Mouse (Mus musculus) midbrain, embryonic 13.5 days (tissue): ENCODE measurements around the gene Srrm4. TPM values are rescaled to one million over a fixed set of nuclear protein-coding genes. Genes with fewer than 3 reads are reported as not detected.
A peak's percentile ranks its signal among the peaks of the same experiment; 100 is the strongest.

Experiments
- ATAC-seq: fragments of 200-750 bp; cut with Nextera tagmentation; 2 replicates; pipeline ENCODE4 v1.8.0; 2017; ENCODE audit warnings: mild to moderate bottlenecking, moderate TSS enrichment, moderate library complexity
- H3K27ac ChIP-seq: fragments of 300-500 bp; sonication (generic); 2 replicates; pipeline ENCODE4 v1.5.1; 2015; ENCODE audit warnings: inconsistent platforms, mild to moderate bottlenecking, moderate library complexity
- H3K27me3 ChIP-seq: fragments of 300-500 bp; sonication (generic); 2 replicates; pipeline ENCODE4 v1.6.1; 2015; ENCODE audit warnings: mild to moderate bottlenecking, inconsistent platforms
- H3K36me3 ChIP-seq: fragments of 300-500 bp; sonication (generic); 2 replicates; pipeline ENCODE4 v1.6.1; 2015; ENCODE audit warnings: mild to moderate bottlenecking, inconsistent platforms
- H3K4me1 ChIP-seq: fragments of 300-500 bp; sonication (generic); replicated peaks from 2 replicates; pipeline ENCODE4 v1.6.1; 2015; ENCODE audit warnings: inconsistent platforms
- H3K4me2 ChIP-seq: fragments of 300-500 bp; sonication (generic); replicated peaks from 2 replicates; pipeline ENCODE4 v1.6.1; 2015; ENCODE audit warnings: moderate library complexity, mild to moderate bottlenecking, inconsistent platforms
- H3K4me3 ChIP-seq: fragments of 300-500 bp; sonication (generic); replicated peaks from 2 replicates; pipeline ENCODE4 v1.5.1; 2015; ENCODE audit warnings: mild to moderate bottlenecking, inconsistent platforms
- H3K9ac ChIP-seq: fragments of 300-500 bp; sonication (generic); replicated peaks from 2 replicates; pipeline ENCODE4 v1.6.1; 2015; ENCODE audit warnings: mild to moderate bottlenecking, inconsistent platforms
- H3K9me3 ChIP-seq: fragments of 300-500 bp; sonication (generic); 2 replicates; pipeline ENCODE4 v1.6.1; 2016; ENCODE audit warnings: mild to moderate bottlenecking, inconsistent platforms
- WGBS: fragments of 180-500 bp; shearing (Covaris S2); methylation state at CpG from one replicate; pipeline ENCODE4 v1.1.7; 2015; 5-methylcytosine and 5-hydroxymethylcytosine counted together
- polyA plus RNA-seq: library from polyadenylated mRNA; unstranded; fragments of >200 nt; fragmentation: Nextera tagmentation; extraction: Ambion mirVana; gene quantifications from 2 replicates; pipeline ENCODE4 v1.2.1, GENCODE M21; 2015

The Srrm4 gene
- polyA plus RNA-seq, 1 experiment from 2014 or later: 22.5 TPM

DNA sequence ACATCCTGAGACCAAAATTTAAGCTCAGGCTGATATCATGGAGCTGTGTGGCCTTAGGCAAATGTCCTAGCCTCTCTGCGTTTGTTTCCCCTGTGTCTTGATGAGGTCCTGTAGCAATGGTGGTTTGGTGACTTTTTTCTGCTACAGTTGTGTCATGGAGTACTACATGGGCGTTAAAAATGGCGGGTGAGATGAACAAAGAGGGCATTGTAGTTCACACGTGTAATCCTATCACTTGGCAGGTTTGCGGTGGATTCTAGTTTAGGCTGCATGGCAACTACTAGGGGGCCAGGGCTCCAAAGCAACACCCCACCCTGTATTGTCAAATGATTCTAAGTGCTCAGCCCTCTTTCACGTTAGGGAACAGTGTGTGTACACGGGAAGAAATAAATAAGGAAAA lies 21.1 kb downstream of the Srrm4 start:
- H3K36me3 ChIP-seq: no peaks in the 10 kb centered on the region
- H3K9me3 ChIP-seq: no peaks in the 10 kb centered on the region
- 49% methylated on average over 7 of the region's 7 CpGs for WGBS
- H3K27ac ChIP-seq: peak overlapping the region; percentile 76
- H3K9ac ChIP-seq: no peak overlapping the region
- no peak for ATAC-seq
- H3K4me1 ChIP-seq: peaks cover 81% of the 10 kb centered on the region
- H3K4me2 ChIP-seq: no peak overlapping the region
- H3K27me3 ChIP-seq: no peaks in the 10 kb centered on the region
- no peak overlapping the region for H3K4me3 ChIP-seq

DNA sequence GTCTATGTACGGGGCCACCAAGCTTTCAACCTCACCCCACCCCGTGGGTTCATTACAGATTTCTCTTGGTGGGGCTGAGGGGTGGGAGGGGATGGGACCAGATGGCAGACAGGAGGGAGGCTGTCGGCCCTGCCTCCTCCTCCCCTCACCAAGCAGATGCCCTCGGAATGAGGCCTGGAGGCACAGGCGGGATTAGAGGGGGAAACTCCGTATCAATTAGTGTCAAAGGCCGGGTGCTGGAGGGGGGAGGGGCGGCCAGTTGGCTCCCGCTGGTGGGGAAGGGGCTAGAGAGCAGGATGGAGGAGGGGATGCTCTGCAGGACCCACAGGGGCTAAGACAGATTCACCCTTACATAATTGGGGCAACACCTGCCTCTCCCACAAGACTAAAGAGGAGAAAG lies 22.0 kb downstream of the Srrm4 start:
- WGBS: 0% methylated on average over 8 of the region's 9 CpGs
- peaks cover 83% of the 10 kb centered on the region for H3K4me1 ChIP-seq

DNA sequence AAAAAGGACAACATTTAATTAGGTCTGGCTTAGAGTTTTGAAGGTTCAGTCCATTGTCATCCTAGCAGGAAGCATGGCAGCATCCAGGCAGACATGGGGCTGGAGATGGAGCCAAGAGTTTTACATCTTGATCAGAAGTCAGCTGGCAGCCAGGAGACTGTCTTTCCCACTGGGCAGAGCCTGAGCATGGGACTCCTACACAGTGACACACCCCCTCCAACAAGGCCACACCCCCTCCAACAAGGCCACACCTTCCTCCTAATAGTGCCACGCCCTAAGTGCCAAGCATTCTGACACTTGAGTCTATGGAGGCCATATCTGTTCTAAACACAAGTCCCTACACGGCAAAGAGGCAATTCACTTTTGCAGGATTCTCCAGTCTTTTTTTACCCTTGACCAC lies 23.6 kb downstream of the Srrm4 start:
- H3K9me3 ChIP-seq: no peaks in the 10 kb centered on the region
- WGBS: 87% methylated on average over 2 of the region's 2 CpGs
- H3K9ac ChIP-seq: no peak overlapping the region
- H3K27ac ChIP-seq: no peak overlapping the region
- no peak overlapping the region for H3K4me3 ChIP-seq
- ATAC-seq: no peak
- no peaks in the 10 kb centered on the region for H3K36me3 ChIP-seq
- peaks cover 73% of the 10 kb centered on the region for H3K4me1 ChIP-seq
- H3K27me3 ChIP-seq: no peaks in the 10 kb centered on the region
- H3K4me2 ChIP-seq: no peak overlapping the region

More for the DNA sequence above, 22.0 kb downstream of the Srrm4 start:
- Histone ChIP-seq H3K27ac (peak overlapping the region; percentile 76), H3K9ac (peak overlapping the region; percentile 41; the same call in 1 of the 2 replicates), H3K4me3 (no peak overlapping the region), H3K27me3 (no peaks in the 10 kb centered on the region), H3K4me2 (peak overlapping the region; percentile 33), H3K9me3 (no peaks in the 10 kb centered on the region), H3K36me3 (no peaks in the 10 kb centered on the region)
- ATAC-seq: peak; percentile 81

DNA sequence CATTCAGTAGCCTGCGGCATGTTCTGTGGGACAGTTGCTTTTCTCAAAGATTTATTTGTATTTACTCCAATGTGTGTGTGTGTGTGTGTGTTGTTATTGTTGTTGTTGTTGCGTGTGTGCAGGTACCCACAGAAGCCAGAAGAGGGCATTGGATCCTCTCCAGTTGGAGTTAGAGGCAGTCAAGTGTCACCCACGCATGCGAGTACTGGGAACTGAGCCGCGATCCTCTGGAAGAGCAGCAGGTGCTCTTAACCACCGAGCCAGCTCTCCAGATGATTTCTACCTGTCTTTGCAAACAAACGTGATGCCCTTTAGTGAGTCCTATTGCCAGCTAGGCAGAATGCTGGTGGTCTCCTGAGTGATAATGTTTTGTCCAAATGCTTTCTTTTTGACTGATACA lies 24.3 kb downstream of the Srrm4 start:
- H3K9ac ChIP-seq: no peak overlapping the region
- ATAC-seq: no peak
- H3K27me3 ChIP-seq: no peaks in the 10 kb centered on the region
- no peak overlapping the region for H3K27ac ChIP-seq
- no peaks in the 10 kb centered on the region for H3K36me3 ChIP-seq
- no peak overlapping the region for H3K4me2 ChIP-seq
- no peaks in the 10 kb centered on the region for H3K9me3 ChIP-seq
- 95% methylated on average over 8 of the region's 8 CpGs for WGBS
- peaks cover 65% of the 10 kb centered on the region for H3K4me1 ChIP-seq
- no peak overlapping the region for H3K4me3 ChIP-seq

DNA sequence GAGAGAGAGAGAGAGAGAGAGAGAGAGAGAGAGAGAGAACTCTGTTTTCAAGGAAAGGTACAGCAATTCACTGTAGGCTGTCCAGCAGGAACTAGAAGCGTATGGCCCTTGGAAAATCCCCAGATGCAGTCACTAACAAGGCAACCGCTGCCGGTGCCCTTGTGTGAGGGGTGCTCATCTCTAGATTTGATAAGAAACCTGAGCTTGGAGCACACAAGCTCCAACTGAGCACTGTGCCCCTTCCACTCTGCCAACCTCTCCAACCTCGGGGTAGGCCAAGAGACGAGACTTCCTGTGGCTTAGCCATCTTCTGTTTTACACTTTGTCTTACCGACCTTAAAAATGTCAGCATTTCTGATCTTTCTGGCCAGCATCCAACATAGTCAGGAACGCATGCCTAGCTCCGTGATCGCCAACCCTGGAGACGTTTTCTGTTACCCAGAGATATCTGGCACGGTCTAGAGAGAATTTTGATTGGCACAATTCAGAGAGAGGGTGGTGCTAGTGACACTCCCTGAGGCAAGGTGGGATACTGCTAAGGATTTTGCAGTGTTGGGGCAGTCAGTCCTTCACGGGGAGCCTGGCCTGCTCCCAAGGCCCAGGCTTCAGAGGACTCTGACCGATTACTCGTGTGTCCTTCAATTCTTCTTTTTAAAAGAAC lies 25.1 kb downstream of the Srrm4 start:
- H3K9me3 ChIP-seq: no peaks in the 10 kb centered on the region
- H3K27me3 ChIP-seq: no peaks in the 10 kb centered on the region
- H3K4me1 ChIP-seq: peaks cover 57% of the 10 kb centered on the region
- H3K4me2 ChIP-seq: no peak overlapping the region
- no peak for ATAC-seq
- H3K4me3 ChIP-seq: no peak overlapping the region
- WGBS: 74% methylated on average over 14 of the region's 14 CpGs
- no peak overlapping the region for H3K27ac ChIP-seq
- no peaks in the 10 kb centered on the region for H3K36me3 ChIP-seq
- H3K9ac ChIP-seq: no peak overlapping the region

DNA sequence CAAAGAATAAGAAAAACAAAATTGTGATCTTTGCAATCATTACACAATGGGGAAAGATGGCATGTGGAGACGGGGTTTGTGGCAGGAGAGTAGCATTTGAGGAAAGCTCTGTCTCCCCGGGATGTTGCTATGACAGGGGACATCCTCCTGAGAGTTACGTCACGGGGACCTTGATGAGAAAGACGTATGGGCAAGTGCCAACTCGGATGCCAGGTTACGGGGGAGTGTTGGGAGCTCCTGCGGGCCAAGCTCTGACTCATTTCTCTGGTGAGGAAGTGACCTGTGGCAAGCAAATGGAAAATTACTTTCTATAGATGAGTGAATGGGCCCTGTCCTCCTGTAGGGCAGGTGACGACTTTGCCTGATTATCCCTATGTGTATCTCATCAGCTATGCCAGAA lies 26.0 kb downstream of the Srrm4 start:
- no peaks in the 10 kb centered on the region for H3K9me3 ChIP-seq
- H3K4me2 ChIP-seq: no peak overlapping the region
- H3K36me3 ChIP-seq: no peaks in the 10 kb centered on the region
- no peak for ATAC-seq
- H3K9ac ChIP-seq: no peak overlapping the region
- no peak overlapping the region for H3K27ac ChIP-seq
- WGBS: 80% methylated on average over 9 of the region's 9 CpGs
- H3K27me3 ChIP-seq: no peaks in the 10 kb centered on the region
- H3K4me3 ChIP-seq: no peak overlapping the region
- peaks cover 48% of the 10 kb centered on the region for H3K4me1 ChIP-seq

DNA sequence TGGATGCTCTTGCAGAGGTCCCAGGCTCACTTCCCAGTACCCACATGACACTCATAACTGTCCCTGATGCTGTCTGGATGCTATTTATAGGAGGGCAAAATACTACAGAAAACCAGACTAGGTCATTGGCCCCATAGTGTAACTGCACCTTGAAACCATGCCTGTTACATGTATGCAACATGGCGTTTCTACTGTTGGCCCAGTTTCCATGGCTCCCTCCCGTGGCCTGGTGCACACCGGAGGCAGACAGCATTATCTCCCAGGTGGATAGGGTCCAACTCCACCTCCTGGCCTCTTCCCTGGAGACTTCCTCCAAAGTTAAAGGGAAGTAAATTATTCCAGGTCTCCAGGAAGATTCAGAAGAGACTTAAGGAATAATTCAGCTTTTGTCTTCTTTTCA lies 27.2 kb downstream of the Srrm4 start:
- H3K27me3 ChIP-seq: no peaks in the 10 kb centered on the region
- peaks cover 36% of the 10 kb centered on the region for H3K4me1 ChIP-seq
- H3K9ac ChIP-seq: no peak overlapping the region
- H3K9me3 ChIP-seq: no peaks in the 10 kb centered on the region
- H3K36me3 ChIP-seq: no peaks in the 10 kb centered on the region
- no peak overlapping the region for H3K27ac ChIP-seq
- no peak for ATAC-seq
- no peak overlapping the region for H3K4me2 ChIP-seq
- 85% methylated on average over 3 of the region's 3 CpGs for WGBS
- H3K4me3 ChIP-seq: no peak overlapping the region

DNA sequence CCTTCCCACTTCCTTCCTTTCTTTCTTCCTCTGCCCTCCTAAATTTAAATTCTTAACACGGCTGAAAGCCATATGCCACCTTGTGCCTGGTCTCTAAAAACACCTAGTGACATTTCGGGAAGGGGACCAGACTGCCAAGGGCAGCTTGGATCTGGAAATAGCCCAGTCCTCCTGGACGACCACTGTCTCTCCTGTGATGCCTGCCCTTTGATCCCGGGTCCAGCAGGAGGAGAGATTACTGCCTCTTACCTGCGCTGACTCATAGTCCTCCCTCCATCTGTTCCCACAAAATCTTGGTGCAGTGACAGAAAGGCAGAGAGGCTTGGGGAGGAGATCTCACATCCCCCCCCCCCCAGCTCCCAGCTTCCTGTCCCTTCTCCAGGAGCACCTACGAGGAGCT lies 27.9 kb downstream of the Srrm4 start:
- ATAC-seq: no peak
- no peaks in the 10 kb centered on the region for H3K27me3 ChIP-seq
- no peak overlapping the region for H3K4me2 ChIP-seq
- H3K9ac ChIP-seq: no peak overlapping the region
- no peaks in the 10 kb centered on the region for H3K36me3 ChIP-seq
- no peak overlapping the region for H3K4me3 ChIP-seq
- 0 out of 2 replicates have a peak overlapping the region, but pooled peaks have one; percentile 14 for H3K27ac ChIP-seq
- peaks cover 32% of the 10 kb centered on the region for H3K4me1 ChIP-seq
- H3K9me3 ChIP-seq: no peaks in the 10 kb centered on the region
- 80% methylated on average over 6 of the region's 6 CpGs for WGBS

DNA sequence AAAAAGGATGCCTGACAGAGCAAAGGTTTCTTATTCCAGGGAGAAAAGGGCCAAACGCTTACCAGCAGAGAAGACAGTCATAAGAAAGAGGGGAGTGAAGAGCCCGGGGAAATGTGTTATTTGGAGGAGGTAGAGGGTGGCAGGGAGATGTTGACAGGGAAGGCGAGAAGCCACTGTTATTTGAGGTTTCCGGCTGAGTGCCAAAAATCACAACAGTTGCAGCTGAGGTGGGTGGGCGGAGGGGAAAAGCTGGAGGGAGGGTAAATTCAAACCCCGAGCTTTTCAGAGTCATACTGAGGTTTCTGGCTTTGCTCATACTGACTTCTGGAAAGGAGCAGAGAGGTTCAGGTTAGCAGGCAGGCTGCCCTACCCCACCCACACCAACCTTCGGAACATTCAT lies 32.5 kb downstream of the Srrm4 start:
- no peaks in the 10 kb centered on the region for H3K9me3 ChIP-seq
- no peaks in the 10 kb centered on the region for H3K27me3 ChIP-seq
- no peaks in the 10 kb centered on the region; the same call in 1 of the 2 replicates for H3K36me3 ChIP-seq
- H3K27ac ChIP-seq: no peak overlapping the region
- ATAC-seq: no peak
- 87% methylated on average over 7 of the region's 7 CpGs for WGBS
- H3K4me3 ChIP-seq: no peak overlapping the region
- no peak overlapping the region for H3K4me2 ChIP-seq
- H3K9ac ChIP-seq: no peak overlapping the region
- H3K4me1 ChIP-seq: peaks cover 22% of the 10 kb centered on the region

DNA sequence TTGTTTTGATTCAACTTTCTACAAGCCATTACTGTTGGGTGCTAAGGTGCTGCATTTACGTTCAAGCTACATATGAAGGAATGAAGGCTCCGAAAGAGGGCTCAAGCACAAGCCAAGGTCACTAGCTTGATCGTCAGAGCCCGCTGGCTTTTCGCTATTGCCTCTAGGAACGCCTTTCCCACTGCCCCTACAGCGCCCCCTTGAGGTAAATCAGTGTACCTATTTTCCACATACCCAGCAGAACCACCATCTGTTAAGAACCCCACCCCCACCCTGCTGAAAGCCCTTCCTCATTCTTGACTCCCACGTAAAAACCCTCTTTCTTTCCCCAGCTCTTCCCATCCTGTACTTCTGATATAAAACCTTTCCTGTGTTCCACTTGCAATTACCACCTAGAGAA lies 35.0 kb downstream of the Srrm4 start:
- Histone ChIP-seq H3K4me3 (no peak overlapping the region), H3K4me1 (peaks cover 37% of the 10 kb centered on the region), H3K36me3 (no peaks in the 10 kb centered on the region; the same call in 1 of the 2 replicates), H3K9me3 (no peaks in the 10 kb centered on the region), H3K9ac (no peak overlapping the region), H3K27me3 (no peaks in the 10 kb centered on the region), H3K4me2 (no peak overlapping the region), H3K27ac (no peak overlapping the region)
- WGBS: 41% methylated on average over 8 of the region's 8 CpGs
- no peak for ATAC-seq

DNA sequence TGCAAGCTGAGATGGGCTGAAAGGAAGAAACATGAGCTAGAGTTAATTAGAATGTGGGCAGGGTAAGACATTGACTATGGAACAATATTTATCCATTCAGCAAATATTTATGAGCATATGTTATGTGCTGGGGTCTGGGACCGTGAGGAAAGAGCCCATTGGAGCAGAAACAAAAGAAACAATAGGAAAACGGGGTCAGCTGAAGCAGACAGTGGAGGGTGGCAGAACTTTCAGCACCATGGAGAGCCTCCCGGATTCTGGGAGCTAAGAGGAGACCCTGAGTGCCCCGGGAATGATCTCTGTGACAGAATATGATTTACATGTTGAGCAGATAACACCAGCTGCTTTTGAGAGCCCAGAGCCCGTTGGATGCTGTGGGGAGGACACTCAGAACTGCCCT lies 37.7 kb downstream of the Srrm4 start:
- Histone ChIP-seq H3K27me3 (no peaks in the 10 kb centered on the region), H3K4me3 (no peak overlapping the region), H3K4me1 (peaks cover 35% of the 10 kb centered on the region), H3K27ac (peak overlapping the region; percentile 73), H3K9me3 (peaks cover 11% of the 10 kb centered on the region), H3K9ac (no peak overlapping the region), H3K4me2 (0 out of 2 replicates have a peak overlapping the region, but pooled peaks have one; percentile 11), H3K36me3 (peaks cover 22% of the 10 kb centered on the region)
- 0% methylated on average over 5 of the region's 5 CpGs for WGBS
- ATAC-seq: peak; percentile 46; the same call in 1 of the 2 replicates

DNA sequence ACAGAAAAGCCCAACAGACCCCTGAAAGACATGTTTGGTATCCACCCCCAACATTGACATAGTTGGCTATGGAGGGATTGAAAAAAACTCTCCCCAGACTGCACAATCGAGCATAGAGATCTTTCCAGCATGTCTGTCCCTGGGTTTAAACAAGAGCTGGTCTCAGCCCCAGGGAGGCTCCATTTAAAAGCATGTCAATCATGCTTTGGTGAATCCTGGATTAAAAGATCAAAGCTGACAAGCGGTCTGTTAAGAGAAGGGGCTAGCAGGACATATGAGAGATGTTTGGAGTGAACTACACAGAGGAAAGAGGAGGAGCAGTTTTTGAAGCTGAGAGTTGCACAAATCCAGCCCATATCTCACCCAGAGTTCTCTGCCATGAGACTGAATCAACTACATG lies 38.5 kb downstream of the Srrm4 start:
- 2% methylated on average over 2 of the region's 2 CpGs for WGBS
- H3K27ac ChIP-seq: peak overlapping the region; percentile 73

DNA sequence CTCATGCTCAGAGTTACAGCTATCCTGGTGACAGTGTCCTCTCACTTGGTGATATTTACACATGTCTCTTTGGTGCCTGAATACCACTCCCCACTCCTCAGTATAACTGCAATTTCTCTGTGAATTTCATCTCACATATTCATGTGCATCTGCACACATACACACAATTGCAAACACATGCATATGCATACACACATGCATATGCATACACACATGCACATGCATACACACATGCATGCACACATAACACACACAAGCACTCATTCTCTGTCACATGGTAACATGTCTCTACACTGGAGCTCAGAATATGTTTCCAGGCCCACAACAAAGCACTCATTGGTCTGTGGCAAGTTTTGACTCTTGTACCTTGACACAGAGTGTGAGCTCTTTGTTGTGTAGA lies 39.0 kb downstream of the Srrm4 start:
- Histone ChIP-seq H3K4me2 (no peak overlapping the region), H3K4me3 (no peak overlapping the region), H3K4me1 (peaks cover 35% of the 10 kb centered on the region), H3K9ac (no peak overlapping the region), H3K27me3 (no peaks in the 10 kb centered on the region), H3K36me3 (peaks cover 33% of the 10 kb centered on the region), H3K9me3 (peaks cover 11% of the 10 kb centered on the region), H3K27ac (peak overlapping the region; percentile 73)
- no peak for ATAC-seq

More for the DNA sequence above, 38.5 kb downstream of the Srrm4 start:
- 0 out of 2 replicates have a peak, but pooled peaks have one; percentile 19 for ATAC-seq
- H3K4me3 ChIP-seq: no peak overlapping the region
- H3K4me1 ChIP-seq: peaks cover 35% of the 10 kb centered on the region
- H3K27me3 ChIP-seq: no peaks in the 10 kb centered on the region
- H3K36me3 ChIP-seq: peaks cover 28% of the 10 kb centered on the region
- peaks cover 11% of the 10 kb centered on the region for H3K9me3 ChIP-seq
- 0 out of 2 replicates have a peak overlapping the region, but pooled peaks have one; percentile 10 for H3K4me2 ChIP-seq
- no peak overlapping the region for H3K9ac ChIP-seq
